Mouse (Mus musculus) hindbrain, embryonic 13.5 days (tissue): ENCODE data around the gene Spata46. TPM values are rescaled to one million over a fixed set of nuclear protein-coding genes. Genes with fewer than 3 reads are reported as not detected.
A peak's percentile ranks its signal among the peaks of the same experiment; 100 is the strongest.

Experiments
- ATAC-seq: fragments of 200-750 bp; cut with Nextera tagmentation; 2 replicates; pipeline ENCODE4 v1.8.0; 2017; ENCODE audit warnings: moderate TSS enrichment; ENCODE audit not compliant: low FRiP score
- H3K27ac ChIP-seq: fragments of 300-500 bp; sonication (generic); 2 replicates; pipeline ENCODE4 v1.5.1; 2015; ENCODE audit warnings: inconsistent platforms, mild to moderate bottlenecking, moderate library complexity
- H3K27me3 ChIP-seq: fragments of 300-500 bp; sonication (generic); 2 replicates; pipeline ENCODE4 v1.6.1; 2015; ENCODE audit warnings: mild to moderate bottlenecking, inconsistent platforms
- H3K36me3 ChIP-seq: fragments of 300-500 bp; sonication (generic); 2 replicates; pipeline ENCODE4 v1.6.1; 2015; ENCODE audit warnings: mild to moderate bottlenecking, inconsistent platforms
- H3K4me1 ChIP-seq: fragments of 300-500 bp; sonication (generic); replicated peaks from 2 replicates; pipeline ENCODE4 v1.6.1; 2015; ENCODE audit warnings: inconsistent platforms
- H3K4me2 ChIP-seq: fragments of 300-500 bp; sonication (generic); 2 replicates; pipeline ENCODE4 v1.6.1; 2015; ENCODE audit warnings: inconsistent platforms, mild to moderate bottlenecking, moderate library complexity
- H3K4me3 ChIP-seq: fragments of 300-500 bp; sonication (generic); 2 replicates; pipeline ENCODE4 v1.5.1; 2015; ENCODE audit warnings: mild to moderate bottlenecking, inconsistent platforms
- H3K9ac ChIP-seq: fragments of 300-500 bp; sonication (generic); 2 replicates; pipeline ENCODE4 v1.6.1; 2015; ENCODE audit warnings: mild to moderate bottlenecking, inconsistent platforms
- H3K9me3 ChIP-seq: fragments of 300-500 bp; sonication (generic); 2 replicates; pipeline ENCODE4 v1.6.1; 2016; ENCODE audit warnings: inconsistent platforms
- WGBS: fragments of 180-500 bp; shearing (Covaris S2); methylation state at CpG from one replicate; pipeline ENCODE4 v1.1.7; 2015; 5-methylcytosine and 5-hydroxymethylcytosine counted together
- polyA plus RNA-seq: library from polyadenylated mRNA; unstranded; fragments of >200 nt; fragmentation: Nextera tagmentation; extraction: Ambion mirVana; gene quantifications from 2 replicates; pipeline ENCODE4 v1.2.1, GENCODE M21; 2015

The Spata46 gene
- polyA plus RNA-seq, result 1.1 and 1.2 TPM in 2 replicates

DNA sequence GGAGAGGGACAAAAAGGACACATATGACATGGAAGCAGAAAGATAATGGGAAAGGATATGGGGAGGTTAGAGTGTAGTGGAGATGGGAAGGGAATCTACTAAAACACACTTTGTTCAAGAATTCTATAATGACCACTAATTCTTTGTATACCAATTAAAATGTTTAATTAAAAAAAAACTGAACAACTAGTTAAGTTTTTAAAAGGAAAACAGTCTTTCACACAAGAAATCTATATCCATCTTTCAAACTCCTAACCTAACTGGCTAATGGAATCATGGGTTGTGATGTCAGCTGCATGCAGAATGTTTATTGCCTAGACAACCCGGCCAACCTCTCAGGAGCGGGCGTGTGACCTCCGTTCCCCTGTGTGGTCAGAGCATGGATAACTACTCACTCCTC, at the start of gene Spata46:
TSS of gene Spata46 (plus strand) at position 301 of the 400 bp plus-strand sequence.
- Histone ChIP-seq H3K9me3 (no peaks in the 10 kb centered on the region), H3K27ac (no peak within 1 kb of the TSS), H3K4me1 (no peaks in the 10 kb centered on the region), H3K4me2 (no peak within 1 kb of the TSS), H3K36me3 (no peaks in the 10 kb centered on the region), H3K27me3 (no peaks in the 10 kb centered on the region), H3K9ac (no peak within 1 kb of the TSS), H3K4me3 (no peak within 1 kb of the TSS)
- no peak for ATAC-seq
- WGBS, result 94% methylated on average over 4 of the region's 4 CpGs

DNA sequence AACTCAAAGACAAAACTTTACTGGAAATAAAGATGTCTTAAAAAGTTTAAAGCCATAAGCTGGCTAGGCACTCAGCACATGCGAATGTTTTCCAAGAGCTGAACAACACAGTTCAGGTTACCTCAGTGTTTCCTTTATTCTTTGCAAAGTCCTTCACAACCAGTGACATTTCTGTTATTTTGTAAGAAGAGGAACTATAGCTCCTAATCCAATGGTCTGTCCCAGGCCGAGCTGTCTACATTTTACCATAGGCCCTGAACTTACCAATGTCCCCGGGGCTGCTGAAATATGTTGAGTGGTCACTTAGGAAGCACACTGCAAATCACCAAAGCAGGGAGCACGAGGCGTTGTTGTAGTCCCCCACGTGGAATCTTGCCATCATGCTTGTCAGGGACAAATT, 38.3 kb upstream of the Spata46 start:
- no peak overlapping the region for H3K27ac ChIP-seq
- no peaks in the 10 kb centered on the region for H3K4me1 ChIP-seq
- no peaks in the 10 kb centered on the region for H3K27me3 ChIP-seq
- H3K4me3 ChIP-seq, result no peak overlapping the region
- no peak overlapping the region for H3K4me2 ChIP-seq
- WGBS, result 86% methylated on average over 6 of the region's 6 CpGs
- H3K9ac ChIP-seq, result no peak overlapping the region
- ATAC-seq, result no peak
- H3K9me3 ChIP-seq, result 0 out of 2 replicates have a peak, but pooled peaks cover 5% of the 10 kb centered on the region
- no peaks in the 10 kb centered on the region for H3K36me3 ChIP-seq

DNA sequence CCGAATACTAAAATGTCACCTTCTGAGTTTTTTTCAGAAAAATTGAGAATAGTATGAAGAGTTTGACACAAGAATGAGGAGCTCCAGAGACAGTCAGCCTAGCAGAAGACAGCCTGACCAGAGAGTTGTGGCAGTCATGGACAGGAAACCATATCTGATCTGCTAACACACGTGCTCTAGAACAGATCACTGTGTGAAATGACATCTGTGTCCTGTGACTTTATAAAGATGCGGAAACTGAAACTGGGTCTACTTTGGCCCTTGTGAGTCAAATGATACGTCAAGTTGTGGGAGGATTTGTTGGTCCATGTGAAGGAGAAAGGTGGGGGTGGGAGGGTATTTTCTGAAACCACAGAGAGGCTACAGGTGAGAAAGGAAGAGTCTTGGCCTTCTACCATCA, 37.9 kb upstream of the Spata46 start:
- WGBS, result 88% methylated on average over 4 of the region's 4 CpGs
- Histone ChIP-seq H3K4me3 (no peak overlapping the region), H3K27me3 (no peaks in the 10 kb centered on the region), H3K4me1 (no peaks in the 10 kb centered on the region), H3K9me3 (0 out of 2 replicates have a peak, but pooled peaks cover 8% of the 10 kb centered on the region), H3K36me3 (no peaks in the 10 kb centered on the region), H3K9ac (no peak overlapping the region), H3K4me2 (no peak overlapping the region), H3K27ac (no peak overlapping the region)
- no peak for ATAC-seq

DNA sequence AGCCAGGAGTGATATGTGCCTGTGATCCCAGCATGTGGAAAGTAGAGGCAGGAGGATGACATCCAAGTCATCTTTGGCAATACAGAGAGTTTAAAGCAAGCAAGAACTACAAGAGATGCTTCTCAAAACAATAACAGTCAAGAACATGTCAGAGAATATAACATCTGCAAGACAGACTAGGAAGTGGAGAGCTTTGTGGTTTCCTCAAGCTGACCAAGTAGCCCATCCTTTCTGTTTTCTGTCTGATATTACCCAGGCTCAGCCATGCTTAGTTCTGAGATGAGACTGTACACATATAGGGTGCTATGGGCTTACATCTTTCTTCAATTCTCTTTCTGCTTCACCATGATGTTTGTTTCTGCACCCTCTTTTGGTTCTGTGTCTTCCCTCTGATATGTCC, 35.4 kb upstream of the Spata46 start:
- H3K4me1 ChIP-seq, result no peaks in the 10 kb centered on the region
- H3K9me3 ChIP-seq, result 0 out of 2 replicates have a peak, but pooled peaks cover 5% of the 10 kb centered on the region
- no peak overlapping the region for H3K4me3 ChIP-seq
- no peaks in the 10 kb centered on the region for H3K27me3 ChIP-seq
- no peak overlapping the region for H3K4me2 ChIP-seq
- no peak for ATAC-seq
- no peak overlapping the region for H3K9ac ChIP-seq
- H3K27ac ChIP-seq, result no peak overlapping the region
- H3K36me3 ChIP-seq, result no peaks in the 10 kb centered on the region

DNA sequence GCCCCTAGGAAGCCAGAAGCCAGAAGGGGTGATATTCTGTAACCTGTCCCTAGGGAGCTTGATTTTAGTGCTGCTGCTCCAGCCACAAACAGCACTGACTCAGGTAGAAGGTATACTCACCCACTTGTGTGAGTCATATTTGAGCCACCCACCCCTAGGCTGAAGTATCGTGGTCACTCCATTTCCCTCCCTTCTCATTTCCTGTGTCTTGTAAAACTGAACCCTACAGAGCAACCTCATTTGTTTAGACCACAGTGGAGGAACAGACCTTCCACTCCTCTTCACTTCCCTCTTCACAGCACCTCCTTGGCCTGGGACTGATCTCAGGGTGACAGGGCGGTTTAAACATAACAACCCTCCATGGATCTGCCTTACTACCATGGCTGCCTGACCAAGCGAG, 31.6 kb upstream of the Spata46 start, which contains the start of gene Sh2d1b1:
TSS of gene Sh2d1b1 (plus strand) at position 305 of the 400 bp plus-strand sequence.
- Histone ChIP-seq H3K9me3 (0 out of 2 replicates have a peak, but pooled peaks cover 5% of the 10 kb centered on the region), H3K4me1 (no peaks in the 10 kb centered on the region), H3K4me3 (no peak within 1 kb of the TSS), H3K4me2 (no peak within 1 kb of the TSS), H3K27ac (no peak within 1 kb of the TSS), H3K27me3 (no peaks in the 10 kb centered on the region), H3K9ac (no peak within 1 kb of the TSS), H3K36me3 (no peaks in the 10 kb centered on the region)
- no peak for ATAC-seq
- 85% methylated on average over 3 of the region's 3 CpGs for WGBS

DNA sequence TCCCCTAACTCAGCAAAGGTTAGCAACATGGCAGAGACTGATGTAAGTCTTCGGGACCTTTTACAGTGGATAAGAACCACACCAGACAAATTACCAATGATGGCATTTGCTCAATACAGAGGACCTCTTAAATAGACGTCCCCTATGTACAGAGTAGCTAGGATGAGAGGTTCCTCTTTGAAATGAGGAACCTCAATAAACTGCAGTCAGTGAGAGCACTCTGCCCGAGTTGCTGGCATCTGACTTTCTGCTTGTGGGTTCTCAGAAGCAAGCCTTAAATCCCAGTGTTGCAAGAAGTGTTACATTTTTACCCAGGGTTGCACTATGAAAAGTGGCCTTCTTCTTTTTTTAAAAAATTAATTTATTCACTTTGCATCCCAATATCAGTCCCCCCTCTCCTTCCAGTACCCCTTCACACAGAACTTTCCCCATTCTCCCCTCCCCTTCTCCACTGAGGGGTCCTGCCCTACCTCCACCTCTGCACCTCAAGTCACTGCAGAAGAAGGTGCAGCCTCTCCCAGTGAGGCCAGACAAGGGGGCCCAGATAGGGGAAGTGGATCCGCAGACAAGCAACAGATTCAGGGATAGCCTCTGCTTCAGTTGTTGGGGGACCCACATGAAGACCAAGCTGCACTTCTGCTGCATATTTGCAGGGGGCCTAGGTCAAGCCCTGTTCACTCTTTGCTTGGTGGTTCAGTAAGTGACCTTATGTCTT, 26.0 kb upstream of the Spata46 start:
- Histone ChIP-seq H3K4me3 (no peak overlapping the region), H3K27ac (no peak overlapping the region), H3K4me2 (no peak overlapping the region), H3K9me3 (no peaks in the 10 kb centered on the region), H3K27me3 (no peaks in the 10 kb centered on the region), H3K4me1 (no peaks in the 10 kb centered on the region), H3K36me3 (no peaks in the 10 kb centered on the region), H3K9ac (no peak overlapping the region)
- 81% methylated on average over 4 of the region's 4 CpGs for WGBS
- ATAC-seq, result no peak

DNA sequence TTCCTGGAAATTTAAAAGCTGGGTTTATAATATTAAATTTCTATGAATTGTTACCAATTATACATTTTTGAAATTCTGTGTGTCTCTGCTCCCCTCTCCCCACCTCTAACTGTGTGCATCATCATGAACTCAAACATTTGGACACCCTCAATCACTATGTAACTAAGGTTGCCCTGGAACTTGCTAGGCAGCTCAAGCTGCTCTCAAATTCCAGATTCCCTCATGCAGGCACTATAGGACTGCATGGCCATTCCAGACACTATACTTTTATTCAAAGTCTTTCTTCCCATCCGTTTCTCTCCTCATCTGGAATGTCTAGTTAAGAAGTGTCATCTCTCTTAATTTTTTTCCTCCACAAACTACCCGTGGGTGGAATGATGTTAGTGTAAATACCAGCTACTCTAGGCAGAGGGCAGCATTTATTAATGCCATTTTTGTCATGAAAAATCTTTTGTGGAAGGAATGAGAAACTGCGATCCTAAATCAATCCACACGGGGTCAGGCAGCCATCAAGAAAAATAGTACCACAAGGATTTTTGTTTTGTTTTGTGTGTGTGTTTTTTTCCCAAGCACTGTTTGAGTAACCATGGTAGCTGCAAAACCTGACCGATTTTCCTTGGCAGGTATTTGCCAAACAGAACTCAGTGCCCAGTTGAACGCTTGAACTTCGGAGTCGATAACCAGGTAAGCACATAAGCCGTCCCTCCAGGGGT, 16.2 kb upstream of the Spata46 start:
- 41% methylated on average over 9 of the region's 9 CpGs for WGBS
- ATAC-seq, result peak; percentile 49; the same call in 1 of the 2 replicates
- H3K9ac ChIP-seq, result no peak overlapping the region
- H3K4me2 ChIP-seq, result peak overlapping the region; percentile 30; the same call in 1 of the 2 replicates
- no peaks in the 10 kb centered on the region for H3K27me3 ChIP-seq
- H3K4me3 ChIP-seq, result no peak overlapping the region
- H3K27ac ChIP-seq, result no peak overlapping the region
- no peaks in the 10 kb centered on the region for H3K36me3 ChIP-seq
- H3K4me1 ChIP-seq, result 0 out of 2 replicates have a peak, but pooled peaks cover 10% of the 10 kb centered on the region
- no peaks in the 10 kb centered on the region for H3K9me3 ChIP-seq

DNA sequence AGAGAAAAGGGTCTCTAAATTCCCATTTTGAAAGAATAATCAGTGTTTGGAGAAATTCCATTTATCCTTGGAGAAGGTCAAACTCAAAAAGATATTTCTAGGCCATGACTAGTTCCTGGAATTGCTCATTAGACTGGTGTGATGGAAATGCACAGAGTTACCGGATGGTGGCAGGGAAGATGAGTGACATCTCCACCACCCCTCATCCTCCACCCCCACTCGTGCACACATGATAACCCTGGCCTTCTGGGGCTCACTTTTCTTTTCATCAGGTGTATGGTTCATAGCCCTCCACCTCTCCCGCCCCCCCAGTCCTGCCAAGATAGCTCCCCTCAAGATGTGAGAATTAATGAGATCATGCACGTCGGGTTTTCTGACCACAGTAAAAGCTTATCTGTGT, 15.3 kb upstream of the Spata46 start:
- WGBS, result 88% methylated on average over 5 of the region's 5 CpGs
- Histone ChIP-seq H3K27me3 (no peaks in the 10 kb centered on the region), H3K4me2 (no peak overlapping the region), H3K27ac (no peak overlapping the region), H3K9me3 (no peaks in the 10 kb centered on the region), H3K4me1 (0 out of 2 replicates have a peak, but pooled peaks cover 10% of the 10 kb centered on the region), H3K9ac (no peak overlapping the region), H3K36me3 (no peaks in the 10 kb centered on the region), H3K4me3 (no peak overlapping the region)
- ATAC-seq, result no peak

DNA sequence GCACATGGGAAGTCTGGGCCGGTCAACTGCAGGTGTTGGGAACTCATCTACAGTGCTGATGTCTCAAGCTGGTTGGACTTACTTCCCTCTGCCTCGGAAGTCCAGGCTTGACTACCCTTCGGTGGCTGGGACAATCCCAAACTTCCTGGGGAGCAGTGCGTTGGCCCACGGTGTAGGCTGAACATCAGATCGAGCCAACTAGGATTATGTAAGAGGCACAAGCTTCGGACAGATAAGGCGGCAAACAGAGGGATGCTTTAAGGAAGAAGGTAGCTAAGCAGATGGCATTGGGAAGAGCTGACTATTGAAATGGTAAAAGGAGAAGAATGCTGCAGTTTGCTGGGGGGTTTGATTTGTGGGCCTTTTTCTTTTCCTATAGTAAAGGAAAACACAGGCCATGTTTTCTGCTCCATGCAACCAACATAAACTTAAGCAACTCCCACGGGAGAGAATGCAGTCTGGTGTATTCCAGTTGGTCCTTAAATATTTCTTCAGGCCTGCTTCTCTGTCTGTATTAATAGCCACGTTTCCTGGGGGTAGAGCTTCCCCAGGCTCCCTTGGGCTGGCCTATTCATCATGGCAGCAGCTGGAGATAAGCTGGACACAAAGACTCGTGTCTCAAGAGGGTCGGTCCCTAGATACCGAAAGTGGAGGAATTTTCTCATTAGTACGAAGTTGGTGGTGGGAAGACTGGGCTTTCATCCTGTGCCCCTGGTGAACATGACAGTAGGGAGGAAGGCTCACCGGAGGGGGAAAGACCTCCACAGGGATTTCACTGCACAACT, 13.6 kb upstream of the Spata46 start:
- H3K4me1 ChIP-seq, result 0 out of 2 replicates have a peak, but pooled peaks cover 10% of the 10 kb centered on the region
- WGBS, result 68% methylated on average over 15 of the region's 15 CpGs
- H3K27me3 ChIP-seq, result no peaks in the 10 kb centered on the region
- H3K4me3 ChIP-seq, result no peak overlapping the region
- no peaks in the 10 kb centered on the region for H3K9me3 ChIP-seq
- H3K27ac ChIP-seq, result no peak overlapping the region; the same call in 1 of the 2 replicates
- 0 out of 2 replicates have a peak, but pooled peaks cover 4% of the 10 kb centered on the region for H3K36me3 ChIP-seq
- H3K4me2 ChIP-seq, result no peak overlapping the region
- ATAC-seq, result no peak
- no peak overlapping the region for H3K9ac ChIP-seq

DNA sequence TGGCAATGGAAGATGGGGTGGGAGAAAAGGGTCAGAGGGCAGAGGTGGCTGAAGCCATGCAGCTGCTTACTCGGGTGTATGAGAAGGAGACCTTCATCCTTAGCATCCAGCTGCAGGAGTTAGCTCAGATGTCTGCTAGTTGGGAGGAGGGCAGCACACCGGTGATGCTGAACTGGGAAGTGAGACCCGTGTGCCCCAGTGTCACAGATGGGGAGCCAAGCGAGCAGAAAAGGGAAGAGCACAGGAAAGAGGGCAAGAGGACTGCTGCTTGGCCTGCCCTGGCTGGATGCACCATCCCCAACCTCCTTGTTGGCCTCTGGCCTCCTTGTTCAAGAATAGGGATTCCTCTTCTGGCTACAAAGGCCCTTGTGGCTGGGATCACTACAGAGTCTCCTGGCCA, 9.1 kb upstream of the Spata46 start:
- WGBS, result 85% methylated on average over 4 of the region's 4 CpGs
- 0 out of 2 replicates have a peak, but pooled peaks cover 4% of the 10 kb centered on the region for H3K36me3 ChIP-seq
- no peaks in the 10 kb centered on the region for H3K9me3 ChIP-seq
- no peak for ATAC-seq
- H3K4me2 ChIP-seq, result no peak overlapping the region
- H3K27me3 ChIP-seq, result no peaks in the 10 kb centered on the region
- no peak overlapping the region for H3K27ac ChIP-seq
- 0 out of 2 replicates have a peak, but pooled peaks cover 7% of the 10 kb centered on the region for H3K4me1 ChIP-seq
- no peak overlapping the region for H3K9ac ChIP-seq
- no peak overlapping the region for H3K4me3 ChIP-seq

DNA sequence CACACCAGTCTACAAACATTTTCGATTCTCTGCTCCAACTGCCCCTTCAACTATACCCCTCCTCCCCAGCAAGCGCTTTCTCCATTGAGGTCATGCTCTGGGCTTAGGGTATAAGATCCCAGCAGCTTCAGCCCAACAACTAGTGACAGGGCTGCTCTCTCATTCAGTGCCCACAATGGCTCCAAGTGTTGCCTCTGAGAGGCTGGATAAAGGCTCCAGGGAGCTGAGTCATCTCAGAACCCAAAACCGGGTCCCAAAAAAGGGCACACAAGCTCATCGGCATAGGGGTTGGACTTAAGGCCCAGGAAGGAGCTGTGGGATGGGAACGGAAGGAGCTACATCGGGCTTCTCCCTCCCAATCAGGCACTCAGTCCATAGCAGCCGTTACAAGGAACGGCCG, 6.9 kb upstream of the Spata46 start:
- Histone ChIP-seq H3K27me3 (no peaks in the 10 kb centered on the region), H3K4me2 (no peak overlapping the region), H3K4me1 (no peaks in the 10 kb centered on the region), H3K9me3 (no peaks in the 10 kb centered on the region), H3K36me3 (0 out of 2 replicates have a peak, but pooled peaks cover 4% of the 10 kb centered on the region), H3K4me3 (no peak overlapping the region), H3K9ac (no peak overlapping the region), H3K27ac (no peak overlapping the region)
- no peak for ATAC-seq
- WGBS, result 95% methylated on average over 9 of the region's 9 CpGs

DNA sequence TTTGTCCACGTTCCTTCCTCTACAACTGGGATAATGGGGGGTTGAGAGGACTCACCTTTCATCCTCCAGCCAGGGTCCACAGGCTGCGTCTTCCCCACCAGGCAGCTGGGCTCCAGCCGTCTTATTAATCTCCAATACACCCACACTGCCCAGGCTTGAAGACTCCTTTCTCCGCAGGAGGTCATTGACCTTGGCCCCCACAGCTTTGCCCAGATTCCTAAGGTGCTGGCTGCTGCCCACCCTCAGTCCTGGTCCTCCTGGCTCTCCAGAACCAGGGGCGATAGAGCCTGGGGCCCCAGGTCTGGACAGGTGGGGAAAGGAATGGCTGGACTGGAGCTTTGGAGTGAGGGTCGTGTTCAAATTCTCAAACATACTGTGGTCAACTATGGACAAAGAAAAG, 6.1 kb upstream of the Spata46 start:
- Histone ChIP-seq H3K27me3 (no peaks in the 10 kb centered on the region), H3K4me2 (no peak overlapping the region), H3K9ac (no peak overlapping the region), H3K4me3 (no peak overlapping the region), H3K4me1 (no peaks in the 10 kb centered on the region), H3K27ac (no peak overlapping the region), H3K36me3 (0 out of 2 replicates have a peak, but pooled peaks cover 4% of the 10 kb centered on the region), H3K9me3 (no peaks in the 10 kb centered on the region)
- WGBS, result 63% methylated on average over 6 of the region's 6 CpGs
- no peak for ATAC-seq
